Mouse (Mus musculus): Measurements from ENCODE around the gene Dip2c. TPM values are rescaled to one million over a fixed set of nuclear protein-coding genes. Genes with fewer than 3 reads are reported as not detected.

Dip2c gene
- polyA plus RNA-seq (2015; fragmentation: Nextera tagmentation; extraction: Ambion mirVana): 10.8 and 11.8 TPM in 2 replicates

GRCm38 (mm10) chr13:9276322-9276855, at the start of gene Dip2c:
Gene Dip2c (plus strand): TSS chr13:9276528.

Other genes with a start within 250 kb of the Dip2c start
- 33.1 and 35.5 TPM in 2 replicates for gene Larp4b, start 182.6 kb upstream of the Dip2c start, polyA plus RNA-seq (2015; fragmentation: Nextera tagmentation; extraction: Ambion mirVana)